Comparison of ENCODE assay signal across 8 mouse cellular contexts in genomic region chr5:30281291-30281732, GRCm38 (mm10). TPM values are rescaled to one million over a fixed set of nuclear protein-coding genes. Genes with fewer than 3 reads are reported as not detected.
A peak's percentile ranks its signal among the peaks of the same experiment; 100 is the strongest.
DNase-seq lines count a peak whose midpoint lies in the region; ATAC-seq and TF ChIP-seq lines count a peak whose summit lies in the region.

TSS of gene Drc1 (plus strand) at chr5:30281388.

- TF ChIP-seq EP300 in ES-Bruce4 (IDR thresholded peaks at IDR 0.05; ENCODE audit: insufficient read depth, low read depth, low read length): no peak

- H3K9me3 ChIP-seq in ES-Bruce4 (replicated peaks; ENCODE audit: control insufficient read depth, insufficient read depth, low read length, poor library complexity, severe bottlenecking): no peaks in the 10 kb centered on the region; the same call in 1 of the 2 replicates
- no peaks in the 10 kb centered on the region; the same call in 1 of the 2 replicates for H3K9me3 ChIP-seq in embryonic facial prominence, embryonic 15.5 days (replicated peaks)
- H3K9me3 ChIP-seq in stomach, embryonic 14.5 days (ENCODE audit: control insufficient read depth, low read depth, low read length): 0 out of 2 replicates have a peak, but pooled peaks cover 3% of the 10 kb centered on the region

- TF ChIP-seq CTCF in ES-Bruce4 (IDR thresholded peaks at IDR 0.05; ENCODE audit: low read depth, low read length): no peak

- WGBS in embryonic facial prominence, embryonic 15.5 days: under 1% methylated on average over 26 of the region's 26 CpGs
- 2% methylated on average over 26 of the region's 26 CpGs for WGBS in stomach, embryonic 14.5 days

- no peak within 1 kb of the TSS for H3K27ac ChIP-seq in ES-Bruce4 (ENCODE audit: insufficient read depth, low read length)
- H3K27ac ChIP-seq in embryonic facial prominence, embryonic 15.5 days (replicated peaks): no peak within 1 kb of the TSS
- no peak within 1 kb of the TSS for H3K27ac ChIP-seq in stomach, embryonic 14.5 days (ENCODE audit: low read length)

- DNase-seq in adrenal gland, postnatal 25 days: peak; percentile 23
- peak; percentile 62 to 71 for DNase-seq in heart, postnatal 10 days
- DNase-seq in left cerebral cortex, adult 11 months (ENCODE audit: low spot score): peak; percentile 49
- DNase-seq in lung, postnatal 14 days: peak; percentile 22
- DNase-seq in T-cell, adult 2 months (ENCODE audit: low spot score): no peak

- no peak for ATAC-seq in embryonic facial prominence, embryonic 15.5 days (ENCODE audit: insufficient number of reproducible peaks, low FRiP score, low TSS enrichment, low read depth)
- peak; percentile 42; the same call in 1 of the 2 replicates for ATAC-seq in stomach, embryonic 14.5 days (ENCODE audit: insufficient number of reproducible peaks, insufficient read depth, low FRiP score, low read depth)

- TF ChIP-seq POLR2A in ES-Bruce4 (IDR thresholded peaks at IDR 0.05; ENCODE audit: insufficient read depth, low read length): no peak

- no peaks in the 10 kb centered on the region for H3K36me3 ChIP-seq in ES-Bruce4 (ENCODE audit: control insufficient read depth, insufficient read depth, low read length, poor library complexity, severe bottlenecking)
- H3K36me3 ChIP-seq in embryonic facial prominence, embryonic 15.5 days: no peaks in the 10 kb centered on the region
- H3K36me3 ChIP-seq in stomach, embryonic 14.5 days (ENCODE audit: control insufficient read depth, insufficient read depth, low read length): no peaks in the 10 kb centered on the region

- peak within 1 kb of the TSS; percentile 59 for H3K4me2 ChIP-seq in embryonic facial prominence, embryonic 15.5 days (replicated peaks)
- peak within 1 kb of the TSS; percentile 46 for H3K4me2 ChIP-seq in stomach, embryonic 14.5 days (replicated peaks; ENCODE audit: low read depth, low read length)

- peak within 1 kb of the TSS; percentile 74 for H3K4me3 ChIP-seq in ES-Bruce4 (ENCODE audit: low read depth, low read length)
- H3K4me3 ChIP-seq in embryonic facial prominence, embryonic 15.5 days (replicated peaks): peak within 1 kb of the TSS; percentile 38
- peak within 1 kb of the TSS; percentile 16 for H3K4me3 ChIP-seq in stomach, embryonic 14.5 days (ENCODE audit: low read depth, low read length)

- no peaks in the 10 kb centered on the region for H3K27me3 ChIP-seq in ES-Bruce4 (ENCODE audit: control insufficient read depth, insufficient read depth, low read length, poor library complexity, severe bottlenecking)
- H3K27me3 ChIP-seq in embryonic facial prominence, embryonic 15.5 days: no peaks in the 10 kb centered on the region
- no peaks in the 10 kb centered on the region for H3K27me3 ChIP-seq in stomach, embryonic 14.5 days (ENCODE audit: control insufficient read depth, insufficient read depth, low read length)

- peak within 1 kb of the TSS; percentile 51; the same call in 1 of the 2 replicates for H3K9ac ChIP-seq in ES-Bruce4 (ENCODE audit: low read depth, poor library complexity, severe bottlenecking)
- no peak within 1 kb of the TSS for H3K9ac ChIP-seq in embryonic facial prominence, embryonic 15.5 days
- no peak within 1 kb of the TSS for H3K9ac ChIP-seq in stomach, embryonic 14.5 days (replicated peaks; ENCODE audit: low read depth, low read length)

- H3K4me1 ChIP-seq in ES-Bruce4 (ENCODE audit: control insufficient read depth, insufficient read depth, low read length): peaks cover 4% of the 10 kb centered on the region
- peaks cover 4% of the 10 kb centered on the region for H3K4me1 ChIP-seq in embryonic facial prominence, embryonic 15.5 days
- H3K4me1 ChIP-seq in stomach, embryonic 14.5 days (ENCODE audit: control insufficient read depth, insufficient read depth, low read length): no peaks in the 10 kb centered on the region; the same call in 1 of the 2 replicates

- intact Hi-C loops in heart, postnatal 10 days (cut with DNase I): no loop called here

RNA-seq across cellular contexts. Expression of gene Drc1, which starts in this region (rescaled TPM):
- 1.1 and 2.0 TPM in 2 replicates for polyA plus RNA-seq in ES-Bruce4 (2011; ENCODE audit: insufficient read depth, insufficient read length, low read depth, missing spikeins)
- total RNA-seq in adrenal gland, postnatal 25 days (2021): 0.82 TPM in 1 of 2 replicates, not detected in the other
- 4.4 and 8.5 TPM in 2 replicates for polyA plus RNA-seq in embryonic facial prominence, embryonic 15.5 days (2015; fragmentation: Nextera tagmentation; extraction: Ambion mirVana)
- under 1 TPM; 0.10 to 0.53 TPM for total RNA-seq in heart, postnatal 10 days (2021)
- polyA plus RNA-seq in stomach, embryonic 14.5 days (2014; fragmentation: Nextera tagmentation; extraction: Ambion mirVana): 0.60 and 0.64 TPM in 2 replicates

Comparison
In these comparisons a context has a peak if more than half of its experiments do, and no peak if none do; other contexts are left out.
1. Peak in DNase-seq in adrenal gland, postnatal 25 days; RNA of the gene not detected or under 1 TPM.
2. Peak in DNase-seq in heart, postnatal 10 days; RNA of the gene not detected or under 1 TPM.
3. Peak in ATAC-seq, H3K4me3 ChIP-seq and H3K4me2 ChIP-seq in stomach, embryonic 14.5 days; RNA of the gene not detected or under 1 TPM.
4. H3K4me3 ChIP-seq: peak in every context shown above with its lines; median percentile 74 in ES-Bruce4; 38 in embryonic facial prominence, embryonic 15.5 days; 16 in stomach, embryonic 14.5 days.